Mouse (Mus musculus) stomach, postnatal 0 days (tissue): ENCODE data around the gene Aldh1l1.

Source experiments
- CTCF ChIP-seq: IDR thresholded peaks from 2 replicates; pipeline ENCODE4 v1.5.1; 2016; ENCODE audit warnings: antibody characterized with exemption, low read depth, mild to moderate bottlenecking, moderate library complexity
- EP300 ChIP-seq: optimal IDR thresholded peaks from 2 replicates; pipeline ENCODE3; 2016; ENCODE audit warnings: antibody characterized with exemption

GRCm38 (mm10) chr6:90489532-90489931 lies 3.3 kb downstream of the Aldh1l1 start:
- no peak for TF ChIP-seq EP300
- no peak for TF ChIP-seq CTCF
